Mouse (Mus musculus): ENCODE results near the gene Cd6.

DNA sequence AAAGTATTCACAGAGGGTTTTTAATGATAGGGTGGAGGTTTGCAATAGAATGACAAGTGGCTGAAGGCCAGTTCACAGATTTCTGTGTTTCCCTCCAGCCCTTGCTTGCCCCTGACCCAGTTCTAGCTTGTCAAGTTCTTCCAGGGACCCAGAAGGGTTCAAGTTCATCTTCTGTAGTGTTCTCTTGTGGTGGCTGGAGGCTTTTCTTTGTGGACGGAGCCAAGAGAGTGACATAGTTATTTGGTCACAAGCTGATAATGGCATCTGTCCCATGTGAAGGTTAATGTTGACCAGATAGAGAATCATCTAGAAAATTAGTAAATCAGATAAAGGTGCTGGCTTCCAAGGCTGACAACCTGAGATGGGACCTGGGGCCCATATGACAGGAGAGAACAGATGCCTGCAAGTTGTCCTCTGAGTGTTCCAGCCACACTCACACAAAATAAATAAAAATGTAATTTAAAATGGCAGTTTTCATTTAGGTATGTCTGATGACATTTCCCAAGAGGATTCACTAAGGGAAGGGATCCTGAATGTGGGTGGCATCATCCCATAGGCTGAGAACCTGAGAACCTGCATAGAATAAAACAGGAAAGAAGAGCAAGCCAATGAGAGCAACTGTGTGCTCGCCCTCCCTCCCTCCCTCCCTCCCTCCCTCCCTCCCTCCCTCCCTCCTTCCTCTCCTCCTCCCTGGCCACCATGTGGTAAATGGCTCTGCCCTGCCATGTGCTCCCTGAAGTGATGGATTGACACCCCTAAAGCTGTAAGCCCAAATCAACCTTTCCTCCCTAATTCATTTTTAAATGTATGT, 24.8 kb downstream of the Cd6 start:
- TF ChIP-seq EP300 (optimal IDR thresholded peaks at IDR 0.05), result no peak
- TF ChIP-seq CTCF (IDR thresholded peaks at IDR 0.05; ENCODE audit: low read depth), result no peak
